Mouse (Mus musculus): ENCODE measurements around the gene Ltb.

DNA sequence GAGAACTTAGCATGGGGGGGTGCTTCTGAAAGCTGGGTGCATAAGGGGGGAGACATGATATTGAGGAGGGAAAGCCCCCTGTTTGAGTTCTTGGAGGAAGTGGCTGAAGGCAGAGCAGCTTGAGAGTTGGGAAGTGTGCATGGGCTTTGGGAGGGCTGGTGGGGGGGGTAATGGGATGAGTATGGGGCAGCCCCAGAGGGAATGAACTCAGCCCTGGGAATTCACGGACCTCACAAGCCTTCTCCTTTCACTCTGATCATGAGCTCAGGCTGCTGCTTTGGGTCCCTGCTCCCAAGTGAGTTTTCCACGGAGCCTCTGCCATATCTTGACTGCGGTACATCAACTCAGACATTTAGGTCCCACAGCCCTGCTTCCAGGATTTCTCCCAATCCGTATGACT, 8.2 kb downstream of the Ltb start:
- TF ChIP-seq CTCF (IDR thresholded peaks at IDR 0.05; ENCODE audit: low read depth, low read length) = no peak
- no peak for TF ChIP-seq GATA1 (IDR thresholded peaks at IDR 0.05; ENCODE audit: borderline replicate concordance, low read length)
- TF ChIP-seq TAL1 (conservative IDR thresholded peaks at IDR 0.05; ENCODE audit: low read depth, low read length) = no peak
- TF ChIP-seq GATA2 (IDR thresholded peaks at IDR 0.05; ENCODE audit: borderline replicate concordance, low read depth, low read length) = no peak
